Mouse (Mus musculus): ENCODE data around the gene Cpm. TPM values are rescaled to one million over a fixed set of nuclear protein-coding genes. Genes with fewer than 3 reads are reported as not detected.

Cpm gene
- polyA plus RNA-seq, 1 experiment from 2014 or later, result 5.9 TPM

DNA sequence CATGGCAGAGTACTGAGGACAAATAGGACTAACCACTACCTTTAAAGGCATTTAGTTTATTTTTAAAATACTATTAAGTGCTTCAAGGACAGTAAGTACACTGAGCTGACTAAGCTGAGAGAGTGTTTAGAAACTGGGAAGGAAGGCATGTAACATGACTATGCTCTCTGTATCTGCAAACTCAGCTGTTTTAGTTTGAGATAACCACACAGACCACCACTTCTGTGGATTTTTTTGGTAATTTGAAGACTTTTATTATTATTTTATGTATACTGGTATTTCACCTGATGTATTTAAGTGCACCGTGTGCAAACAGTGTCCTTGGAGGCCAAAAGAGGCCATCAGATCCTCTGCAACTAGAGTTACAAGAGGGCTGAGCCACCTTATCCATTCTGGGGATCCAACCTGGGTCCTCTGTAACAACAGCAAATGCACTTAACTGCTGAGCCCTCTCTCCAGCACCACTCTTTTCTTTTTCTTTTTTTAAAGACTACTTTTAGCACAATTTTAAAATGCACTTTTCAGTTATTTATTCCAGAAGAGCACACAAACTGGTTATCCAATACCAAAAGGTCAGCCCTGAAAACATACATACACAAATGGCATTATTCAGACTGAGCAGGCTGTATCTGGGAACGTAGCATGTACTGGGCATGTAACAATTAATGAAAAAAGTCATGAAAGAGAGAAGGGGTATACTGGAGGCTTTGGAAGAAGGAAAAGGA lies 78.0 kb downstream of the Cpm start:
- Histone ChIP-seq H3K36me3 (replicated peaks) (peaks cover 71% of the 10 kb centered on the region), H3K4me1 (peaks cover 19% of the 10 kb centered on the region)
- 92% methylated on average over 2 of the region's 2 CpGs for WGBS

DNA sequence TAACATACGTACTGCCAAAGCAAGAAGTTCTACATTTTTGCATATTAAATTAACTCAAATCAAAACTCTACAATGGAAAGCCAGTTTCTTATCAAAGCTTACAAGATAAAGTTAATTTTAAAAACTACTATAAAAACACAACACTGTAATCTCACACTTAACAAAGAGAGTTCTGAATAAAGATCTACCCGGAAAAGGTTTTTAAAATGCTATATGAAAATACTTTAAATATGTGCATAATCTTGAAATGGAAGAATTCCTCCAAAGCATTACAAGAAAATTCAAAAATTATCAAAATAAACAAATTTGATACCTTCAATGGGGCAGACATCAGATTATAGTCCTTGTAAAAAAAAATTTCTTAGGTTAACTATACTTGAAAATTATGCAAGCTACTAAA lies 79.1 kb downstream of the Cpm start:
- Histone ChIP-seq H3K27ac (no peak overlapping the region), H3K4me1 (peaks cover 19% of the 10 kb centered on the region), H3K36me3 (replicated peaks) (peaks cover 60% of the 10 kb centered on the region), H3K27me3 (ENCODE audit: poor library complexity, severe bottlenecking) (no peaks in the 10 kb centered on the region), H3K9me3 (no peaks in the 10 kb centered on the region), H3K4me3 (no peak overlapping the region)
- 94% methylated on average over 2 of the region's 2 CpGs for WGBS
- no peak for DNase-seq (ENCODE audit: extremely low spot score, low spot score)

More for the DNA sequence above, 78.0 kb downstream of the Cpm start:
- Histone ChIP-seq H3K27ac (no peak overlapping the region), H3K9me3 (no peaks in the 10 kb centered on the region), H3K4me3 (no peak overlapping the region), H3K27me3 (ENCODE audit: poor library complexity, severe bottlenecking) (no peaks in the 10 kb centered on the region)
- DNase-seq (ENCODE audit: extremely low spot score, low spot score), result no peak

DNA sequence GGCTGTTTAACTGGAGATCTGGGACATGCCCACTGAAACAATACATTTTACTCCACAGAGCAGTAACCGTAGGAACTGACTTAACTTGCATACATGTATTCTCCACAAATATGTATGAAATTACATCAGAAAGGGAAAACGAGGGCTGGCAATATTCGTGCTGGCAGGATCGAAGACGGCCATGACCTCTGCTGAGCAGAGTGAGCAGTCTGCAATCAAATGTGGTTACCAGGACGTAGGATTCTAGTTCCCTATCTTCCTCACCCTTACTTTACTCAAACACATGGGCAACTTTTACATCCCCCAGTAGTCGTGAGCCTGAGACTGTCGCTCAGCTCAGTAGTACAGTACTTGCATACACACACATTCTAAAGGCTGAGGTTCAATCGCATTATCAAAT lies 79.6 kb downstream of the Cpm start:
- Histone ChIP-seq H3K36me3 (replicated peaks) (peaks cover 56% of the 10 kb centered on the region), H3K27me3 (ENCODE audit: poor library complexity, severe bottlenecking) (no peaks in the 10 kb centered on the region), H3K4me1 (peaks cover 19% of the 10 kb centered on the region), H3K27ac (no peak overlapping the region), H3K9me3 (no peaks in the 10 kb centered on the region), H3K4me3 (peak overlapping the region; percentile 89)
- DNase-seq (ENCODE audit: extremely low spot score, low spot score), result no peak
- WGBS, result 92% methylated on average over 9 of the region's 9 CpGs

DNA sequence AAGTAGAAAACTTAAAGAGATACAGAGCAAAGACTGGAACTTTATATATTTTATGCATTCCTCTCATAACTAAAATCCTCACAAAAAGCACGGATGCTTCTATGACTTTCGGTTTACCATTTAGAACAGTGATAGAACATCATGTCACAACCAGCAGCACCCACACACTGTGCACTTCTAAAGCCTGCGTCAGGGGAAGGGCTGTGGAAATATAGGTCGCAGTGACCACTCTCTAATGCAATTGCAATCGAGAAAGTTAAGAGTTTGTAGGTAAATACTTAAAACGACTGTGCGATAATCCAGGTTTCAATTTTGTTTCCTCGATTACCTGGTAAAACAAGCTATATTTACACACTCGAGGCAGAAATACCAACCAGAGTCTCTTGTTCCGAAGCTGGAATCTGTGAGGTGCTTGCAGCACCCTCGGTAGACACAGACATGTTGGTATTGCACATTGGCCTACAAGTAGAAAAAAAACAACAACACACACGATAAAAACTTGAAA lies 80.1 kb downstream of the Cpm start:
- Histone ChIP-seq H3K4me1 (peaks cover 19% of the 10 kb centered on the region), H3K27ac (peak overlapping the region; percentile 100; the same call in 1 of the 2 replicates), H3K36me3 (replicated peaks) (peaks cover 50% of the 10 kb centered on the region), H3K4me3 (peak overlapping the region; percentile 89), H3K27me3 (ENCODE audit: poor library complexity, severe bottlenecking) (no peaks in the 10 kb centered on the region), H3K9me3 (no peaks in the 10 kb centered on the region)
- no peak for DNase-seq (ENCODE audit: extremely low spot score, low spot score)
- WGBS, result 62% methylated on average over 12 of the region's 12 CpGs

DNA sequence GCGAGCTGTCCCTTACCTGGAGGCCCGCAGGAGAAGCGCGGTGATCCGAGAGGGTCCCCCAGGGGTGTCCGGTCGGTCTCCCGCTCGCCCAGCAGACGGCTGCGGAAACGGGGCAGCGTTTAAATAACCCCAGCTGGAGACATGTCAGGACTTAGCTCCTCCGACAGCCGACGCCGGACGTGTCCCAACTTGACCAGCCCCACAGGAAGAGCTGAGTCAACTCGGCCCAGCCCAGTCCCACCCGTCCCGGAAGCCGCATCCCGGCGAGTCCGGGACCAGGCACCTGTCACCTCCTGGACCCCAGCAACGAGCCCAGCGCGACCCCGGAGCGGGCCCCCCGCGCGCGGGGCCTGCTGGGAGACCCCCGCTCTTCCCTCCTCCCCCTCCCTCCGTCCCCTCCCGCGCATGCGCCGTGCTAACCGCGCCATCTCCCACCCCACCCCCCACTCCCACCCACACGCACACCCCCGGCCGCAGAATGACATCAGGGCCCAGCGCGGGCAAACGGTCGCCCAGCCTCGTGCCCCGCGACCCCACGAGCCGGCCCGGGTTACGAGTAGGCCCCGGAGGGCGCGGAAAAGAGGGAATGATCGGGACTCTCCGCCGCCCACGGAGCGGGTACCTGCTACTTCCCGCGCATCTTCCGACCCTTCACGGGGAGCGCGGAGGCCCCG lies 80.8 kb downstream of the Cpm start:
- peaks cover 19% of the 10 kb centered on the region for H3K4me1 ChIP-seq
- H3K27ac ChIP-seq, result peak overlapping the region; percentile 100
- no peaks in the 10 kb centered on the region for H3K27me3 ChIP-seq (ENCODE audit: poor library complexity, severe bottlenecking)
- H3K9me3 ChIP-seq, result no peaks in the 10 kb centered on the region
- DNase-seq (ENCODE audit: extremely low spot score, low spot score), result peak; percentile 82
- H3K4me3 ChIP-seq, result peak overlapping the region; percentile 89
- WGBS, result under 1% methylated on average over 67 of the region's 71 CpGs
- H3K36me3 ChIP-seq (replicated peaks), result peaks cover 43% of the 10 kb centered on the region

DNA sequence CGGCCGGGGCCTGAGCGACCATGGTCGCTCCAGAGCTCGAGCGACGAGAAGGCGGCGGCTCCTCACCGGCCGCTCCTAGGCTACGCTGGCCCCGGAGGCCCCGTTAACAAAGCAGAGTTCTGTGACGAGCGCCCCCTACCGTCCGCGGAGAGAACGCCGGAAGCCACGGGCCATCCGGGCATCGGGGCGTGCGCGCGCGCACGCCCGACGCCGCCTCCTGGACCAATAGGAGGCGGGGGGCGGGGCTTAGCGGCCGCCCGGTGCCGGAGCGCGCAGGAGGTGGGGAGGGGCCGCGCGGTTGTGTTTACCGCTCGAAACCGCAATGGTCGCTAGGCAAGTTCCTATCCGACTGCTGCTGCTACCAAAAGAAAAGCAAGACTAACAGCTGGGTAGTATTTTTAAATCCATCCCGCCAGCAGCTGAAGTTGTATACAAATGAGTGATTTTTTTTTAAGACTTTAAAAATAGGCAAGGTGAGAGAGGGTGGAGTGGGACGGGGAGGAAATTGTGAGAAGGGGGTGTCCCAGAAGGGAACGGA lies 81.4 kb downstream of the Cpm start, which contains the start of gene Mdm2:
Mdm2 (minus strand) TSS at position 155 of the 538 bp plus-strand sequence.
- Histone ChIP-seq H3K9me3 (no peaks in the 10 kb centered on the region), H3K27me3 (ENCODE audit: poor library complexity, severe bottlenecking) (no peaks in the 10 kb centered on the region), H3K36me3 (replicated peaks) (peaks cover 37% of the 10 kb centered on the region), H3K27ac (peak within 1 kb of the TSS; percentile 100), H3K4me3 (peak within 1 kb of the TSS; percentile 89), H3K4me1 (peaks cover 19% of the 10 kb centered on the region)
- WGBS, result under 1% methylated on average over 52 of the region's 52 CpGs
- peak; percentile 96 for DNase-seq (ENCODE audit: extremely low spot score, low spot score)

DNA sequence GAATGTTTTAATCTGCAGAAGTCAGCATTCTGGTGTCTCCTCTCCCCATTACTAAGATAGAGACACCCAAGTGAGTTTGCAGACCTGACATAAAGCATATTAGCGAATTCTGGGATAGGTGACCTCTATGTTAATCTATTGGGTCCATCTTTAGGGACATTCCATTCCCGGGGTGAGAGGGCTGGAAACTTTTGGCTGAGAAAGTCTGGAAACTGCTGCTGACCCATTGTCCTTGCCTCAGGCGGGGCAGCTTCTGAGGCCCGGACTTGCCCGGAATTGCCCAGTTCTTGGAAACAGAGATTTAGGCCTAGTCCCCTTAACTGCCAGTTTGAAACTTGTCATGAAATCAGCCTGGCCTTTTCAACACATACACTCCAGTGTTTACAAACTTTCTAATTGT lies 82.1 kb downstream of the Cpm start:
- DNase-seq (ENCODE audit: extremely low spot score, low spot score), result no peak
- H3K27me3 ChIP-seq (ENCODE audit: poor library complexity, severe bottlenecking), result no peaks in the 10 kb centered on the region
- H3K4me3 ChIP-seq, result peak overlapping the region; percentile 89
- H3K27ac ChIP-seq, result peak overlapping the region; percentile 100
- WGBS, result 77% methylated on average over 5 of the region's 5 CpGs
- H3K4me1 ChIP-seq, result peaks cover 24% of the 10 kb centered on the region
- H3K36me3 ChIP-seq (replicated peaks), result peaks cover 30% of the 10 kb centered on the region
- no peaks in the 10 kb centered on the region for H3K9me3 ChIP-seq

DNA sequence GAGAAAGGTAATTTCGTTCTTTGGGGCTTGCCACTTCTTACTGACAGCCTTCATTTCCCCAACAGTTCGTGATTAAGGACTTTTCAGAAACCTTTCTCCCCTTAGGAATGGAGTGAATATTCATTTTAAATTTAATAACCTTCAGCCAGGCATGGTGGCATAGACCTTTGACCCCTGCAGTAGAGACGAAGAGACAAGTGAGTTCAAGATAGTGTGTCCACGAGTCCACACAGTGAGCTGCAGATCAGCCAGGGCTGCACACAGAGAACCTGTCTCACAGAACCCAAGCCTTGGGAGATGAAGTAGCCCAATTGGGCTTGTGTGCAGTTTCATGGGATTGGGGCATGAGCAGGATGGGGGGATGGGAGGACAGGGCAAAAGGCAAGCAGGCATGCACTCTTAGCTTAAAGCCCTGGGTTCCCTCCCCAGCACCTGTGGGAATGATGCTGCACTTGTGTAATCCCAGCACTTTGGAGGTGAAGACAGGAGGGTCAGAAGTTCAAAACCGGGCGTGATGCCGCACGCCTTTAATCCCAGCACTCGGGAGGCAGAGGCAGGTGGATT lies 83.0 kb downstream of the Cpm start:
- Histone ChIP-seq H3K27ac (no peak overlapping the region), H3K4me3 (no peak overlapping the region), H3K9me3 (no peaks in the 10 kb centered on the region), H3K27me3 (ENCODE audit: poor library complexity, severe bottlenecking) (no peaks in the 10 kb centered on the region), H3K4me1 (peaks cover 31% of the 10 kb centered on the region), H3K36me3 (replicated peaks) (peaks cover 21% of the 10 kb centered on the region)
- no peak for DNase-seq (ENCODE audit: extremely low spot score, low spot score)
- WGBS, result 92% methylated on average over 9 of the region's 9 CpGs

DNA sequence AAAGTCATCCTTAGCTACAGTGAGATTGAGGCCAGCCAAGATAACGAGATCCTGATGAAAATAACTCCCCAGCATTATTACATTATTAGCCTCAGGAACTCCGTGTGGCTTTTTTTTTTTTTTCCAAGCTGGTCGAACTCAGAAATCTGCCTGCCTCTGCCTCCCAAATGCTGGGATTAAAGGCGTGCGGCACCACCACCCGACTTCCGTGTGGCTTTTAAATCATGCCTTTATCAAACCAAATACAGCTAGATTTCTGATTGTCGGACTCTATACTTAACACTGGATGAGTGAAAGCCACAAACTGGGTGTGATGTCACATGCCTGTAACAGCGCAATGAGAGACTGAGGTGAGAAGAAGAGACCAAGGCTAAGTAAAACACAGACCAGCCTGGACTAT lies 83.6 kb downstream of the Cpm start:
- Histone ChIP-seq H3K27me3 (ENCODE audit: poor library complexity, severe bottlenecking) (no peaks in the 10 kb centered on the region), H3K4me1 (peaks cover 37% of the 10 kb centered on the region), H3K9me3 (no peaks in the 10 kb centered on the region), H3K4me3 (no peak overlapping the region), H3K27ac (no peak overlapping the region), H3K36me3 (replicated peaks) (peaks cover 15% of the 10 kb centered on the region)
- 89% methylated on average over 9 of the region's 9 CpGs for WGBS
- DNase-seq (ENCODE audit: extremely low spot score, low spot score), result no peak

DNA sequence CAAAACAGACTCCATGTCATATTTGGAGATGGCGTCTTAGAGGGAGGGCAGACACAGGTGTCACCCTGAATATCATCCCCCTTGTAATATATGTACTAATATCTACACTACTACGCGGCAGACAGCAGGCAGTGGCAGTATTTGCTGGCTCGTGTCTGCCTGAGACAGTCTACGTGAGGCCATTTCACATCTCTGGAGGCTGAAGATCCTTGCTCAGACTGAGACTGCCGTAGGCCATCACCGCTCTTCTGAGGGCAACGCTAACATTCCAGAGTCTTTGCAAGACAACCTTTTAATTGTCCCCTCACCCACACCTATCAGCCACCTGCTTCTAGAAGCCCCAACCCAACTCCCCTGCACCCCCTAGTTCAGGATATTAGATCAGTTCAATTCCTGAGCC lies 84.2 kb downstream of the Cpm start:
- WGBS, result 89% methylated on average over 8 of the region's 8 CpGs

DNA sequence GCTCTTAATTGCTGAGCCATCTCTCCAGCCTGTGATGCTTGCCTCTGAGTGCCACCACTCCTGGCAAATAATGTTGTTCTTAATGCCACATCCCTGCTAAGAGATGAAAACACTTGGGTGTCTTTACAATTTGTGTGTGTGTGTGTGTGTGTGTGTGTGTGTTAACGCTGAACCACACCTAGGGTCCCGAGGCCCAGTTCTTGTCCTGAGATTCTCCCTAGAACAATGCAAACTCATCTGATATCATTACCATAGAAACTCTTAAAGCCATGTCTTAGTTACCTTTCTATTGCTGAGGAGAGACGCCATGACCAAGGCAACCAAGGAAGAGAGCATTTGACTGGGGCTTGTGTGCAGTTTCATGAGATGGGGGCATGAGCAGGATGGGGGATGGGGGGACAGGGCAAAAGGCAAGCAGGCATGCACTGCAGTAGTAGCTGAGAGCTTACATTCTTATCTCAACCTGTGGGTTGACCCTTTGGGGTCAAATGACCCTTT lies 84.8 kb downstream of the Cpm start:
- no peak overlapping the region for H3K27ac ChIP-seq
- no peak overlapping the region for H3K4me3 ChIP-seq
- peaks cover 40% of the 10 kb centered on the region for H3K4me1 ChIP-seq
- no peaks in the 10 kb centered on the region for H3K9me3 ChIP-seq
- peaks cover 3% of the 10 kb centered on the region for H3K36me3 ChIP-seq (replicated peaks)
- H3K27me3 ChIP-seq (ENCODE audit: poor library complexity, severe bottlenecking), result no peaks in the 10 kb centered on the region
- DNase-seq (ENCODE audit: extremely low spot score, low spot score), result no peak
- 88% methylated on average over 3 of the region's 3 CpGs for WGBS

More for the DNA sequence above, 84.2 kb downstream of the Cpm start:
- Histone ChIP-seq H3K4me1 (peaks cover 43% of the 10 kb centered on the region), H3K4me3 (no peak overlapping the region), H3K36me3 (replicated peaks) (peaks cover 9% of the 10 kb centered on the region), H3K27me3 (ENCODE audit: poor library complexity, severe bottlenecking) (no peaks in the 10 kb centered on the region), H3K27ac (no peak overlapping the region), H3K9me3 (no peaks in the 10 kb centered on the region)
- DNase-seq (ENCODE audit: extremely low spot score, low spot score), result no peak

DNA sequence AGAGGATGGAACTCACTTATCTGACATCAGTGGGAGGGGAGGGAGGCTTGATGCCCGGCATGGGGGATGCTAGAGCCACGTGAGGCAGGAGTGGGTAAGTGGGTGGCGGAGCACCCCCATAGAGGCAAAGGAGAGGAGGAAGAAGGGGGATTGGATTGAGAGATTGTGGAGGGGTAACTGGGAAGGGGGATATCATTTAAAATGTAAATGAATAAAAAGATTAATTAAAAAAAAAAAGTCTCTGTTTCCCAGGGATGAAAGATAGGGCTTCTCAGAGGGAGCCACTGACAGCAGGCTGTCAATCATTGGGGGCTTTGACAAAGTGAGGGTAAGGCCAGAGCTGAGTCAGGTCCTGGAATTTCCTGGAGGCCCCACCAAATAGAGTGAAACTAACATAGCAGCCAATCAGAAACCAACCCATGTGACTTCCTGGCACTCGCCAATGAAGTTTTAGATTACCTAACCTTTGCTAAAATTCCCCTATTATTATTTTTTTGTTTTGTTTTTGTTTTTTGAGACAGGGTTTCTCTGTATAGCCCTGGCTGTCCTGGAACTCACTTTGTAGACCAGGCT lies 85.7 kb downstream of the Cpm start:
- Histone ChIP-seq H3K36me3 (replicated peaks) (no peaks in the 10 kb centered on the region), H3K27ac (no peak overlapping the region), H3K27me3 (ENCODE audit: poor library complexity, severe bottlenecking) (no peaks in the 10 kb centered on the region), H3K9me3 (no peaks in the 10 kb centered on the region), H3K4me3 (no peak overlapping the region), H3K4me1 (peaks cover 35% of the 10 kb centered on the region)
- no peak for DNase-seq (ENCODE audit: extremely low spot score, low spot score)
- 75% methylated on average over 4 of the region's 4 CpGs for WGBS

Data from forebrain, embryonic 10.5 days (tissue).